Mouse (Mus musculus) erythroblast, adult 5-6 weeks (primary cell): Measurements from ENCODE around the gene Tacstd2. TPM values are rescaled to one million over a fixed set of nuclear protein-coding genes. Genes with fewer than 3 reads are reported as not detected.
"Not testable (repeated sequence)": the region's sequence is repeated elsewhere in the genome, so short reads cannot be mapped to it uniquely, and the experiment has no call there.

Source experiments
- ATAC-seq: replicated peaks from 2 replicates; pipeline ENCODE4 v1.8.0; 2016; ENCODE audit warnings: moderate number of reproducible peaks, mild to moderate bottlenecking, moderate TSS enrichment, inconsistent platforms; ENCODE audit not compliant: poor library complexity, low FRiP score, severe bottlenecking
- total RNA-seq, 2 experiments: library from RNA; stranded (forward) in 1 of 2; stranded (reverse) in 1 of 2; fragments of 150-400 nt in 1 of 2; fragments of 200-764, 138-1000 nt in 1 of 2; gene quantifications; 2 replicates each; pipeline versions ENCODE4 v1.2.3 to v1.2.4; 2015 to 2017; ENCODE audit warnings: low replicate concordance in 2 of 2

Gene Tacstd2
- total RNA-seq (2015; ENCODE audit: low replicate concordance): 0.38 and 3.3 TPM in 2 replicates
- total RNA-seq (2017; ENCODE audit: low replicate concordance): 2.1 and 2.6 TPM in 2 replicates

DNA sequence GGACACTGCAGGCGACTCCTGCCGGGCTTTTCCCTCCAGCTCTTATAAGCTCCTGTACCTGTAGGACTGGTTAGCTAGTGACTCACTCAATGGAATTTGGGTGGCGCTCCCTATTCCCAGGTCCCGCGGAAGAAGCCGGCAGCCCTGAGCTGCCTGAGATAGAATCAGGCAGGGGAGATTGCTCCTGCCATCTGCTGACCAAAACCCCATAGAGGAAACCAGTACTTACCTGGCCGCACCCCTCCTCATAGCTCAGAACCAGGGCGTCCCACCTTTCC is at the start of gene Tacstd2:
Gene Tacstd2 (minus strand): TSS at position 20 of the 278 bp plus-strand sequence.
- no peak for ATAC-seq

DNA sequence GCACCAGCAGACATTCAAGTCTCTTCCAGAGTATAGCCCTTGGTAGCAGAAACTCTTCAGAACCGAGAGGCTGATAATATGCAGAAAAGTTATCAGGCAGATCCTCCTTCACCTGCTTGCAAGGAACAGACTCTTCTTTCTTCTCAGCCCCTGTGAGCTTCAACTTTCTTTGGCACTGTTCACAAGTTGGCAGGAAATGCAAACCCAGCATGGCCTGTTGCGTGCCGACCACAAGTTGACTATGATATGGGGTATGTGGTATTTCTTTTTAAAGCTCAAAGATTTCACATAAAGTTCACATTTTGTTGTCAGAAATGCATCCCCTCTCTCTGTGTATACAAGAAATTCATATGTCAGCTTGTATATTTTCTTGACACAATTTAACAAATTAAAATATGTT is 30.7 kb upstream of the Tacstd2 start:
- ATAC-seq: no peak

DNA sequence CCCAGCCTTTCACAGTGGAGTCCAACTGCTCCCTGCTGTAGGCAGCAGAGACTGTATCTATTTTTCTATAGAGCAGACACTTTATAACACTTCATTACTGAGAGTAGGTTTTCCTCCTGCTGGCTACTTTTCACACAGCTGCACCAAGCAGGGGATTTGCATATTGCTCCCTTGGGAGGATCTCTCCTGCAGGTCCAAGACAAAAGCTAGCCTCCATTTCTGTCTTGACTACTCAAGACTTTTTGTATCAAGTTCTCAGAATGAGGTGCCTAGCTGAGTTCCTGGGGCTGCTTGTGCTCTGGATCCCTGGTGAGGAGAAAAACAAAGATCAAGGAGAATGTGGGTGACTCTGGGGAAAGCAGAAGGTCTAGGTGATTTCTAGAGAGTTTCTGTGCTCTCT is 19.8 kb upstream of the Tacstd2 start:
- ATAC-seq: no peak

DNA sequence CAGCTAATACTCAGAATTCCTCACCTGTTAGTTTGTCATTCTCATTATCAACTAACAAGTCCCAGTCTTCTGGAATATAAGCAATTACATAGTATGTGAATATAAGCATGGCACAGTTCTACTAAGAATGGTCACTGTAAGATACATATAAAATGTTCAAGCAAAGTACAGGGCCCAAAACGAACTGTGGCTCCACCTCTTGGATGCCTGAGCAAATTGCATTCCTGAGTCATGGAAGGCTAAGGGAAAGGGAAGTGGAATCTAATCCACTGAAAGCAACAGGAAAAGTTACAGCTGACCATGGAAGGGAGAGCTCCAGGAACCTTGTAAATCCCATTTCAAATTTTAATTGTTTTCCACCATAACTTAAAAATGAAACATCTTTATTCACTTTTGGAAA is 14.0 kb upstream of the Tacstd2 start:
- ATAC-seq: no peak

DNA sequence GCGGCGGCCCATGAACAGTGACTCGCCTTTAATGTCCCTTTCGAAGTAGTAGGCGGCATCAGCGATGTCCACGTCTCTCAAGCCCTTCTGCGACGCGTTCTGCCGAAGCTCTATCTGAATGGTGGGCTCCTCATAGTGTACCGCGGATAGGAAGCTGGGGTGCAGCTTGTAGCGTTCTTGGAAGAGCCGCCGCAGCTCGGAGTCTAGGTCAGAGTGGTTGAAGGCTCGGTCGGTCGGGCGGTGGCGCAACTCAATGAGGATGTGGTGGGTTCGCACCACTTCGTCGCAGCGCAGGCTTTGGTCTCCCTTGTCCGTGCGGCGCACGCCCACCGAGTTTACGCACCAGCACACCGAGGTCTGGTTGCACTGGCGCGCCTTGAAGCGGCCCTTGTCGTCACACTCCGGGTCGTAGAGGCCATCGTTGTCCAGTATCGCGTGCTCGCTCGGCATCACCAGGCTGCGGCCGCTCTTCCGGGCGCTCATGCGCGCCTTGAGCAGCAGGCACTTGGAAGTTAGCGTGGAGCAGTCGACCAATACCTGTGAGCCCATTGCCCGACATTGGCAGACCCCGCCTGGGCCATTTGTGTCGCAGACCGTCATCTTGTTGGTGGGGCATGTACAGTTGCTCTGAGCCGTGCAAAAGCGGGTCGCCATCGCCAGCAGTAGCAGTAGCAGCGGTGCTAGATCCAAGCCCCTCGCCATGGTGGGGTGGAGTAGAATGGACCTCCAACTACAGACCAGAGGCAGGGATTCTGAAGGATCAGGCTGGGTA is 405 bp downstream of the Tacstd2 start:
- ATAC-seq: no peak

DNA sequence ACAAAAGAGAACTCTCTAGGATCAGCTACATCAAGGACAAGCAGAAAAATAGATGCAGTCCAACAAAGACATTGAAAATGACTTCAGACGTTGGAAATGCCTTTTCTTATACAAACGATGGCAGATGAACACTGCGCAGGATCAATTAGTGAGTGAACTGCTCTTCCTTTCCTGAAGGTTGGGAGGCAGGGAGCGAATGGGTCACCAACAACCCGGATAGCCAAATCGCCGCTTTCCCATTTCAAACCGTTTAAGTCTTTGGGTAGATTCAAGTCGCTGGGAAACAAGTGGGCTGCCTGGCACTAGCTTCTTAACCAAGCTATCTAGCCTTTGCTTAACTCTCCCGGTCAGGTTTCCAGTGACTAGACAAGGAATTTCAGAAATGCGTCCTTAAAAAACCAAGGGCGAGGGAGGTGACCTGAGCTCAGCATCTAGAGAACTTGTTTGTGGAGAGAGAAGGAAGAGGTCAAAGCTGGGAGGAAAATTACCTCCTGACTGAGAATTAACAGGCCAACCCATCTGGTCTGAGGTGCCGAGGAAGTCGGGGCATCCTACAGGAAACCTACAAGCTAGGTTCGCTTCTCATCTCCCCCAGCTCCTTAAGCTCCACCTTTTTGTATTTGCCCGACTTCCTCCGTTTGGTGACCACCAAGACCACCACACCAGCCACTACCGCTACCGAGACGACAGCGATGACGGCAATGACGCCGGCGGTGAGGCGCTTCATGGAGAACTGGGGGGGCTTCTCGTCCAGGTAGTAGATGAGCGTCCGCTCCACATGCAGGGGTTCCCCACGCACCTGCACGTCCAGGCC is 1.2 kb downstream of the Tacstd2 start:
- no peak for ATAC-seq

DNA sequence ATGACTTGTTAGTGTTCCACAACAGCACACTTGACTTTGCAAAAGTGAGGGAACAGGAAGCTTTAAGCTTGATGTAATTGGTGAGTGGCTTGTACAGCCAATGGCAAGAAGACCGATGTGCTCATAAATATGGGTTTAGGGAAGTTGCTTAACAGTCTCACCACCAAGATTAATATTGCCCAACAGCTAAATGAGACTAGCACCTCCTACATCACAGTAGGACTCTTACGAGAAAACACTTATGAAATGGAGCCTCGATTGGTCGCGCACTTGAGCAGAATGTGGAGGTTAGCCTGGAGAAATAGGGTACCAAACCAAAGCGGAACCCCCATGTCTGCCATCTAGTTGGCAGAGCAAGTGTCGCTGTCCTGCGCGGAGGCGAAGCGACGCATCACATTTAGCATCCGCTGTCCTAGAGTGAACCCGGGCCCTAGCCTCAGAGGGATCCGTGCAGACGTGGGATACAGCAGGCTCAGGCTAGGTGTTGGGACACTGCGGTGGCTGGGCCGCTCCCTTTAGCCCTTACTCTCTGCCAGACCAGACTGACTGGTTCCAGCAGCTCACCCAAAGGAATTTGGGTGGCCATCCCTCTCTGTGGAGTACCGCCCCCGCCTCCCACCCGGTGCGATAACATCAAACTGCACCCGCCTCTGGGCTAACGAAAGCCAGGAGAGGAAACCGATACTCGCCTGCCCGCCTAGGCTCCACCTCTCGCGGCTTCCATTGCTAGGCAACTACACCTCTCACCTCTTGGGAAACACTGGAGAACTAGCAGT is 2.7 kb downstream of the Tacstd2 start:
- ATAC-seq: no peak

DNA sequence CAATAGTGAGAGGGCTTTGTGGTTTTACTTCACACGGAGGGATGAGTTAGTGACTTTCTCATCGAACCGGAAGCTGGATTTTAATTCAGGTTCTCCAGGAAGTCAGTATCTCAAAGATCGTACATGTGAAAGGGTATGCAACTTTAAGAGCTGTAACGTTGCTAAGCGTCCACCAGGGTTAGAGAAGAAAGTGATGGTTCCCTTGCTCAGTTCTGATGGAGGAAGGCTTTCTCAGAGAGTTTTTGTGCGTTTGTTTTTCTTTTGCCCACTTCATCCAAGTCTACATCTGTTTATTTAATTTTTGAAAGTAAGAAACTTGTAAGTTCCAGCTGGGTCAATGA is 3.8 kb downstream of the Tacstd2 start:
- ATAC-seq: no peak

DNA sequence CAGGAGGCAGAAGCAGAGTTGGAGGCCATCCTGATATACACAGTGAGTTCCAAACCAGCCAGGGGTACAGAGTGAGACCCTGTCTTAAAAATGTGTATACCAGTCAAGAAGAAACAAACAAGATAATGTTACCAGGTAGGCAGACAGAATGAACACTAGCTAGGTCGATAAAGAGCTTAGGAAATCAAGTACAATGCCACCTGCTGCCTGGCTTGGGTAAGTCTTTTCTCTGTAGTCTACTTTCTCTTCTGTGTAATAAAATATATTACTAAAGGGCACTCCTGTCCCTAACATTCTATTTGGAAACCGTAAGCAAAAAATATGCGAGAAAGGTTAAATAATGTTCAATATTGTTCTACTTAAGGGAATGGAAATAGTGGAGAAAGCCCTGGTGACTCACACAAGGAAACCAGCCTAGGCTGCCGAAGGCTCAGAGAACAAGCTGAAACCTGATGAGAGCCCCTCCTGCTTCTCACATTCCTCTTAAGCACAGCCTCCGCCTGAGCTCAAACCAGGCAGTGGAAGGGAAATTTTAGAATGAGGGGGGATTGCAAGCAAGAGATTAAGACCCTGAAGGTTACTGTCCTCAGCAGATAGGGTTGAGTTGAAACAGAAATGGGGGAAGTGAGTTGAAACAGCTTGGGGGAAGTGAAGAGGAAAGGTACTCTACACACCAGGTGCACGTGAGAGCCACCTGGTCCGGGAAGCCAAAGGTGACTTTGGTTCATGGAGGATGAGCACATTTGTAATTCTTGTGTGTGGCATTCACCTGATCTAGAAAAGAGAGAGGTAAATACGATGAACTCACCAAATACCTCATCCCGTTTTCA is 4.4 kb downstream of the Tacstd2 start:
- ATAC-seq: no peak

DNA sequence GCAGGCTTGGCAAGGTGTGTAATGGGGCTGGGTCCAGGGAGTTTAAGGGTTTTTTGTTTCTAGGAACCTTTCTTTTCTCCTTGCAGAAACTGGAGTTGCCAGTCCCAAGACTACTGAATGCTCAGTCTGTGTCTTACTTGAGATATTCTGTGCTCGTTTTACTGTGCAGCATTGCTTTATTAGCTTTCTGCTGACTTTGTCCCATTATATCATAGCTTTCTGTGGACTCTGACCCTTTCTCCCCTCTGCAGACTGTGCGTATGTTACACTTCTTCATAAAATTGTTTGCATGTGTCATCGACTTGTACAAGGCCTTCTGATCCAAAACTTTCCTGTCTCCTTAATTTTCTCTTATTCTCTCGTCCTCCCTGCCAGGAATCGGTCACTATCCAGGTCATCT is 9.2 kb downstream of the Tacstd2 start:
- no peak for ATAC-seq

DNA sequence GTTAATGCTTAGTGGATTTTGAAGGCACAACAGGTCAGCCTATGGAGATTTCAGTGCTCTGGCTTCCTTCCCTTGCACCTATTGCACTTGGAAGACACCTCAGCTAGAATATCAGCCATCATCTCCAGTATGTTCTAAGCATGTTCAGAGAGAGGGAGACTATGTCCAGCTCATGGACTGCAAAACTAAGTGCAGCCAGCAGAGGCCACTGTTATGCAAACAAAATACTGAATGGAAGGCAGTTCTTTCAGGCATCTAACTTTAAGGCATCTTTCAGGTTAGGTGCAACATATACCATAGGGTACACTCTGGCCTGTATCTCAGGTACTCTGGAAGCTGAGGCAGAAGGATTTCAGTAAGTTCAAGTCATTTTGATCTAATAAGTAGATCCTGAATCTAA is 24.8 kb downstream of the Tacstd2 start:
- no peak for ATAC-seq

DNA sequence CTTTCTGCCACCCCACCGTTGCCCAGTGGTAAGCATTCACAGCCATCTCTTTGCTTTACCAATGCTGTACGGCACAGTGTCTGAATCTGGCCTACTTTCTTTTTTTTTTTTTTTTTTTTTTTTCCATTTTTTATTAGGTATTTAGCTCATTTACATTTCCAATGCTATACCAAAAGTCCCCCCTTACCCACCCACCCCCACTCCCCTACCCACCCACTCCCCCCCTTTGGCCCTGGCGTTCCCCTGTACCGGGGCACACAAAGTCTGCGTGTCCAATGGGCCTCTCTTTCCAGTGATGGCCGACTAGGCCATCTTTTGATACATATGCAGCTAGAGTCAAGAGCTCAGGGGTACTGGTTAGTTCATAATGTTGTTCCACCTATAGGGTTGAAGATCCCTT is 33.7 kb downstream of the Tacstd2 start:
- ATAC-seq: not testable (repeated sequence)

DNA sequence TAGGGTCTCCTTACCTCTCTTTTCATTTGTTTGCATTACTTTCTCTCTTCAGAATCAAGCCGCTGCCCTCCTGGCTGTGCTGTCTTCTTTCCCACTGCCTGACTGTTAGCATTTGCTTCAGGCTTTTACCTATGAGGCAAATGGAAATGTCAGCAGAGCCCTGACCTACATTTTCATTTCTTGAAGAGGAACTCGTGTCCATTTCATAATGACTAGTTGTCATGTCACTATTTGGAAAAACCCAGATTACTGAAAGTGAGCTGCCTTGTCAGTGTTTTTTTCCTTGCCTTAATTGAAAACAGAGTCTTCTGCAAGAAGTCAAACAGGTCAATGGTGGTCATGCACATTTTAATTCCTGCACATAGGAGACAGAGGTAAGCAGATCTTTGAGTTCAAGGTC is 43.8 kb downstream of the Tacstd2 start, which contains the start of gene Il23r:
Gene Il23r (minus strand): TSS at position 101 of the 400 bp plus-strand sequence.
- ATAC-seq: no peak

Other genes with a start within 250 kb of the Tacstd2 start
- gene Il12rb2, start 159.6 kb downstream of the Tacstd2 start, total RNA-seq (2015; ENCODE audit: low replicate concordance): 6.1 TPM in 2 replicates
- 0.26 TPM in 1 of 2 replicates, not detected in the other for gene Il12rb2, start 159.6 kb downstream of the Tacstd2 start, total RNA-seq (2017; ENCODE audit: low replicate concordance)
- gene Il23r, start 43.9 kb downstream of the Tacstd2 start, total RNA-seq (2015; ENCODE audit: low replicate concordance): not detected in 2 replicates
- gene Il23r, start 43.9 kb downstream of the Tacstd2 start, total RNA-seq (2017; ENCODE audit: low replicate concordance): not detected in 2 replicates